ENCODE assay signal across 16 mouse cellular contexts in the genomic region with DNA sequence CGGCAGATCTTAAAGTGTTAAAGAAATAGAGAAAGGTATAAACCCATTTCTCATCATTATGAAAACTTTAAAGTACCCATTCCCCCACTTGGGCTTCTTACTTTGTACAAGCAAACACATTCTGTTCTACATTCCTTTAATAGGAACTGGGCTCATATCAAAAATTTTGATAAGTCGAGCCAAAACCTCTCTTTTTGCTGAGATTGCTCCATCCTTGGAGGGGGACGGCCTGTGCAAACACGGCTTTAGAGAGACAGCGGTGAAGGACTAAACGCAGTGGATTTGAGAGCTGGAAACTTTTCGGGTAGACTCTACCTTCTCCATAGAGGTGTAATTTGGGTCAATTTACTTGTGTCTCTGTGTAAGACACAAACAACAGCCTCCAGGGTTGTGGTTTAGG. TPM values are rescaled to one million over a fixed set of nuclear protein-coding genes. Genes with fewer than 3 reads are reported as not detected.
DNase-seq lines count a peak whose midpoint lies in the region; ATAC-seq and TF ChIP-seq lines count a peak whose summit lies in the region.
"Had no signal": no experiment of that assay in that cellular context is flagged by ENCODE, and none has a peak within 500 bp of the region (broad histone marks: within the 10 kb centered on the region; RNA-seq: fewer than 3 reads in every experiment).

No protein-coding gene starts in this region.

- H3K27me3 ChIP-seq in kidney, embryonic 14.5 days (ENCODE audit: control insufficient read depth, insufficient read depth, low read length): no peaks in the 10 kb centered on the region
- no peaks in the 10 kb centered on the region for H3K27me3 ChIP-seq in hindbrain, embryonic 14.5 days (ENCODE audit: control insufficient read depth, insufficient read depth, low read length)

- no peak overlapping the region for H3K4me3 ChIP-seq in kidney, embryonic 14.5 days (ENCODE audit: low read length)
- H3K4me3 ChIP-seq in bone marrow macrophage, adult 2 months (ENCODE audit: insufficient read depth, low read length): peak overlapping the region; percentile 3; the same call in 1 of the 2 replicates
- H3K4me3 ChIP-seq in hindbrain, embryonic 14.5 days (replicated peaks; ENCODE audit: low read length): no peak overlapping the region
- H3K4me3 ChIP-seq: erythroblast, embryonic 14.5 days had no signal

- H3K36me3 ChIP-seq in kidney, embryonic 14.5 days (ENCODE audit: control insufficient read depth, insufficient read depth, low read length): no peaks in the 10 kb centered on the region
- no peaks in the 10 kb centered on the region for H3K36me3 ChIP-seq in hindbrain, embryonic 14.5 days (replicated peaks; ENCODE audit: control insufficient read depth, insufficient read depth)

- H3K4me2 ChIP-seq in kidney, embryonic 14.5 days (replicated peaks; ENCODE audit: low read depth, low read length): no peak overlapping the region
- H3K4me2 ChIP-seq in hindbrain, embryonic 14.5 days (replicated peaks): no peak overlapping the region

- no peak for ATAC-seq in kidney, embryonic 14.5 days (ENCODE audit: low FRiP score, low TSS enrichment)
- ATAC-seq in hindbrain, embryonic 14.5 days (ENCODE audit: low FRiP score): no peak
- ATAC-seq: hindbrain, embryonic 16.5 days had no signal

- no peak for TF ChIP-seq CTCF in bone marrow macrophage, adult 2 months (IDR thresholded peaks at IDR 0.05; ENCODE audit: low read depth, low read length)

- WGBS in kidney, embryonic 14.5 days: 89% methylated on average over 7 of the region's 7 CpGs
- WGBS in hindbrain, embryonic 14.5 days: 87% methylated on average over 7 of the region's 7 CpGs

- H3K27ac ChIP-seq in kidney, embryonic 14.5 days (ENCODE audit: low read depth, low read length): no peak overlapping the region
- peak overlapping the region; percentile 98 for H3K27ac ChIP-seq in bone marrow macrophage, adult 2 months (ENCODE audit: insufficient read depth, low read depth, low read length)
- H3K27ac ChIP-seq in hindbrain, embryonic 14.5 days: no peak overlapping the region

- H3K9me3 ChIP-seq in kidney, embryonic 14.5 days (ENCODE audit: control insufficient read depth, low read length): no peaks in the 10 kb centered on the region
- H3K9me3 ChIP-seq in hindbrain, embryonic 14.5 days (ENCODE audit: control insufficient read depth, low read length): no peaks in the 10 kb centered on the region

- H3K9ac ChIP-seq in kidney, embryonic 14.5 days (ENCODE audit: low read depth, low read length): no peak overlapping the region
- H3K9ac ChIP-seq in hindbrain, embryonic 14.5 days: no peak overlapping the region

- TF ChIP-seq POLR2A in bone marrow macrophage, adult 2 months (IDR thresholded peaks at IDR 0.05; ENCODE audit: borderline replicate concordance, low read depth, low read length): no peak

- no peaks in the 10 kb centered on the region for H3K4me1 ChIP-seq in kidney, embryonic 14.5 days (ENCODE audit: control insufficient read depth, insufficient read depth, low read length)
- H3K4me1 ChIP-seq in bone marrow macrophage, adult 2 months (ENCODE audit: control insufficient read depth, insufficient read depth, low read length): peaks cover 28% of the 10 kb centered on the region
- no peaks in the 10 kb centered on the region for H3K4me1 ChIP-seq in hindbrain, embryonic 14.5 days (replicated peaks; ENCODE audit: control insufficient read depth, insufficient read depth, low read length)

- peak; percentile 15 for DNase-seq in gastrocnemius, adult 18-20 months (ENCODE audit: low spot score)
- DNase-seq in gastrocnemius, adult 8-10 months (ENCODE audit: low spot score in 2 of 2): no peak
- peak; percentile 12 for DNase-seq in kidney, postnatal 10 days
- DNase-seq in lung, postnatal 4 days: peak; percentile 4 to 35
- no peak for DNase-seq in hindbrain, embryonic 14.5 days (ENCODE audit: low spot score)
- DNase-seq in B cell, adult 2 months: no peak
- DNase-seq: cerebellum, adult 18-20 months; right cerebral cortex, postnatal 25 days had no signal

RNA-seq across cellular contexts. Expression of gene Rgsl1, which starts 41.3 kb away (rescaled TPM):
- under 1 TPM; 0.09 to 0.11 TPM for total RNA-seq in gastrocnemius, adult 18-20 months (2021)
- under 1 TPM in 1 of 4 experiments, not detected in 3; 0.09 TPM for total RNA-seq in gastrocnemius, adult 8-10 months (2022)
- not detected in 2 replicates for polyA plus RNA-seq in kidney, embryonic 14.5 days (2014; fragmentation: Nextera tagmentation; extraction: Ambion mirVana)
- polyA plus RNA-seq in bone marrow macrophage, adult 2 months (2012; ENCODE audit: insufficient read depth, insufficient read length, missing spikeins): 0.36 and 0.49 TPM in 2 replicates
- 0.13 and 0.16 TPM in 2 replicates for polyA plus RNA-seq in hindbrain, embryonic 14.5 days (2014; fragmentation: Nextera tagmentation; extraction: Ambion mirVana)
- total RNA-seq: megakaryocyte-erythroid progenitor cell, adult 5-6 weeks; monocyte, adult 5-6 weeks; neutrophil, adult 5-6 weeks had no signal
- polyA plus RNA-seq: erythroblast, embryonic 14.5 days; liver, adult 2 months had no signal

RNA-seq across cellular contexts. Expression of gene Rnasel, which starts 53.5 kb away (rescaled TPM):
- 1 to 10 TPM in 1 of 2 experiments, under 1 TPM in 1; 0.87 to 1.5 TPM for total RNA-seq in gastrocnemius, adult 18-20 months (2021)
- 1 to 10 TPM in 3 of 4 experiments, under 1 TPM in 1; 0.63 to 1.8 (median 1.2) TPM for total RNA-seq in gastrocnemius, adult 8-10 months (2022)
- polyA plus RNA-seq in kidney, embryonic 14.5 days (2014; fragmentation: Nextera tagmentation; extraction: Ambion mirVana): 6.5 and 7.5 TPM in 2 replicates
- 103 and 119 TPM in 2 replicates for polyA plus RNA-seq in bone marrow macrophage, adult 2 months (2012; ENCODE audit: insufficient read depth, insufficient read length, missing spikeins)
- polyA plus RNA-seq in hindbrain, embryonic 14.5 days (2014; fragmentation: Nextera tagmentation; extraction: Ambion mirVana): 37.2 and 40.9 TPM in 2 replicates

Comparison
In these comparisons a context has a peak if more than half of its experiments do, and no peak if none do; other contexts are left out.
1. DNase-seq: peak in gastrocnemius, adult 18-20 months (single experiment), kidney, postnatal 10 days (single experiment) and lung, postnatal 4 days (2 of 2); none in gastrocnemius, adult 8-10 months (0 of 2), hindbrain, embryonic 14.5 days (single experiment) and B cell, adult 2 months (0 of 2).